Mouse (Mus musculus): ENCODE results near the gene Dll4.

- TF ChIP-seq HCFC1 (IDR thresholded peaks at IDR 0.05; ENCODE audit: borderline replicate concordance, insufficient read depth, low read length): no peak
- TF ChIP-seq ZC3H11A (IDR thresholded peaks at IDR 0.05; ENCODE audit: borderline replicate concordance, low read depth, low read length): no peak
These were observed 28.8 kb upstream of the Dll4 start for GRCm38 (mm10) chr2:119296756-119297155.
